Mouse (Mus musculus) testis, adult 2 months (tissue): Measurements from ENCODE around the gene Slc9a3. TPM values are rescaled to one million over a fixed set of nuclear protein-coding genes. Genes with fewer than 3 reads are reported as not detected.

Experiments
- H3K27ac ChIP-seq: fragments of 200-500 bp; 2 replicates; pipeline ENCODE4 v1.5.1; 2012; ENCODE audit warnings: low read depth, low read length; ENCODE audit not compliant: control insufficient read depth, insufficient read depth
- H3K27me3 ChIP-seq: fragments of 200-500 bp; 2 replicates; pipeline ENCODE4 v1.6.1; 2012; ENCODE audit warnings: mild to moderate bottlenecking, low read length, moderate library complexity; ENCODE audit not compliant: control insufficient read depth, insufficient read depth
- H3K36me3 ChIP-seq: fragments of 200-500 bp; 2 replicates; pipeline ENCODE4 v1.6.1; 2012; ENCODE audit warnings: mild to moderate bottlenecking, low read length; ENCODE audit not compliant: control insufficient read depth, insufficient read depth
- H3K4me1 ChIP-seq: fragments of 200-500 bp; 2 replicates; pipeline ENCODE4 v1.6.1; 2012; ENCODE audit warnings: low read length; ENCODE audit not compliant: control insufficient read depth, insufficient read depth
- H3K4me3 ChIP-seq: fragments of 200-500 bp; 2 replicates; pipeline ENCODE4 v1.5.1; 2012; ENCODE audit warnings: low read depth, mild to moderate bottlenecking, low read length, moderate library complexity, mixed read lengths; ENCODE audit not compliant: control insufficient read depth
- CTCF ChIP-seq: fragments of 200-500 bp; IDR thresholded peaks from 2 replicates; pipeline ENCODE4 v1.5.1; 2012; ENCODE audit warnings: low read depth, mild to moderate bottlenecking, inconsistent platforms, low read length, moderate library complexity; ENCODE audit not compliant: control insufficient read depth, insufficient read depth, insufficient replicate concordance
- POLR2A ChIP-seq: fragments of 200-500 bp; IDR thresholded peaks from 2 replicates; pipeline ENCODE4 v1.6.1; 2012; ENCODE audit warnings: low read depth, mild to moderate bottlenecking, inconsistent platforms, low read length, moderate library complexity; ENCODE audit not compliant: control insufficient read depth
- polyA plus RNA-seq: library from polyadenylated mRNA; depleted of rRNA; stranded (reverse); fragments of >200 nt; gene quantifications from 2 replicates; pipeline ENCODE4 v1.2.3, GENCODE M21; 2012

Gene Slc9a3
- polyA plus RNA-seq, 1 experiment, result 1.0 TPM

GRCm38 (mm10) chr13:74127571-74127970, 6.3 kb downstream of the Slc9a3 start:
- Histone ChIP-seq H3K27ac (no peak overlapping the region), H3K4me3 (no peak overlapping the region), H3K36me3 (no peaks in the 10 kb centered on the region), H3K27me3 (no peaks in the 10 kb centered on the region), H3K4me1 (no peaks in the 10 kb centered on the region)
- TF ChIP-seq POLR2A, result no peak
- TF ChIP-seq CTCF, result no peak

GRCm38 (mm10) chr13:74129909-74130308, 8.7 kb downstream of the Slc9a3 start:
- Histone ChIP-seq H3K27ac (no peak overlapping the region), H3K4me3 (no peak overlapping the region), H3K36me3 (no peaks in the 10 kb centered on the region), H3K4me1 (no peaks in the 10 kb centered on the region; the same call in 1 of the 2 replicates), H3K27me3 (no peaks in the 10 kb centered on the region)
- TF ChIP-seq POLR2A, result no peak
- no peak for TF ChIP-seq CTCF

- Histone ChIP-seq H3K27me3 (no peaks in the 10 kb centered on the region), H3K27ac (no peak overlapping the region), H3K4me3 (no peak overlapping the region), H3K4me1 (no peaks in the 10 kb centered on the region), H3K36me3 (no peaks in the 10 kb centered on the region)
- TF ChIP-seq POLR2A (no peak), CTCF (no peak)
Observed at GRCm38 (mm10) chr13:74138906-74139647, 17.8 kb downstream of the Slc9a3 start.

GRCm38 (mm10) chr13:74140793-74141192, 19.5 kb downstream of the Slc9a3 start:
- TF ChIP-seq CTCF, result no peak
- no peak for TF ChIP-seq POLR2A
- H3K27me3 ChIP-seq, result no peaks in the 10 kb centered on the region
- no peaks in the 10 kb centered on the region for H3K36me3 ChIP-seq
- no peak overlapping the region for H3K27ac ChIP-seq
- no peak overlapping the region for H3K4me3 ChIP-seq
- H3K4me1 ChIP-seq, result no peaks in the 10 kb centered on the region

GRCm38 (mm10) chr13:74143282-74143681, 22.0 kb downstream of the Slc9a3 start:
- H3K27me3 ChIP-seq, result no peaks in the 10 kb centered on the region
- no peak overlapping the region for H3K4me3 ChIP-seq
- H3K27ac ChIP-seq, result no peak overlapping the region
- H3K4me1 ChIP-seq, result no peaks in the 10 kb centered on the region
- no peaks in the 10 kb centered on the region for H3K36me3 ChIP-seq
- TF ChIP-seq POLR2A (no peak), CTCF (no peak)

- Histone ChIP-seq H3K36me3 (no peaks in the 10 kb centered on the region), H3K27me3 (no peaks in the 10 kb centered on the region), H3K27ac (no peak overlapping the region), H3K4me1 (no peaks in the 10 kb centered on the region), H3K4me3 (no peak overlapping the region)
- TF ChIP-seq POLR2A (no peak), CTCF (no peak)
Observed at GRCm38 (mm10) chr13:74144120-74144884, 23.0 kb downstream of the Slc9a3 start.

GRCm38 (mm10) chr13:74145983-74146622, 24.8 kb downstream of the Slc9a3 start:
- H3K27ac ChIP-seq, result no peak overlapping the region
- H3K27me3 ChIP-seq, result no peaks in the 10 kb centered on the region
- no peak for TF ChIP-seq POLR2A
- TF ChIP-seq CTCF, result no peak
- H3K4me1 ChIP-seq, result no peaks in the 10 kb centered on the region
- H3K4me3 ChIP-seq, result no peak overlapping the region
- H3K36me3 ChIP-seq, result no peaks in the 10 kb centered on the region

GRCm38 (mm10) chr13:74147327-74147726, 26.1 kb downstream of the Slc9a3 start:
- no peaks in the 10 kb centered on the region for H3K36me3 ChIP-seq
- TF ChIP-seq CTCF (no peak), POLR2A (no peak)
- H3K27me3 ChIP-seq, result no peaks in the 10 kb centered on the region
- H3K27ac ChIP-seq, result no peak overlapping the region
- no peak overlapping the region for H3K4me3 ChIP-seq
- no peaks in the 10 kb centered on the region for H3K4me1 ChIP-seq
